Mouse (Mus musculus) ES-E14 (cell line): ENCODE data around the gene Trim69. TPM values are rescaled to one million over a fixed set of nuclear protein-coding genes. Genes with fewer than 3 reads are reported as not detected.
"Not testable (repeated sequence)": the region's sequence is repeated elsewhere in the genome, so short reads cannot be mapped to it uniquely, and the experiment has no call there.

Experiments used
- DNase-seq: peaks from one replicate; pipeline ENCODE4 v3.0.0-alpha.2; 2013; ENCODE audit warnings: low read depth, low spot score
- H3K27ac ChIP-seq: 2 replicates; pipeline ENCODE4 v1.5.1; 2012; ENCODE audit warnings: low read depth, mild to moderate bottlenecking, low read length, moderate library complexity, mixed read lengths; ENCODE audit not compliant: poor library complexity, insufficient read depth, severe bottlenecking
- H3K36me3 ChIP-seq: 2 replicates; pipeline ENCODE4 v1.6.1; 2012; ENCODE audit warnings: mild to moderate bottlenecking, low read length, moderate library complexity, mixed read lengths; ENCODE audit not compliant: control insufficient read depth, poor library complexity, insufficient read depth, severe bottlenecking
- H3K4me1 ChIP-seq, 2 experiments: fragments of 150-350 bp in 1 of 2; sonication (generic) in 1 of 2; 2 replicates each; pipeline ENCODE4 v1.6.1; 2012; ENCODE audit warnings: low read length in 2 of 2, mild to moderate bottlenecking in 1 of 2, mixed read lengths in 1 of 2; ENCODE audit not compliant: control insufficient read depth in 2 of 2, insufficient read depth in 2 of 2, poor library complexity in 1 of 2
- H3K4me3 ChIP-seq, 2 experiments: fragments of 150-350 bp in 1 of 2; sonication (generic) in 1 of 2; 2 replicates each; pipeline ENCODE4 v1.5.1; 2012; ENCODE audit warnings: low read length in 2 of 2, low read depth in 1 of 2, mild to moderate bottlenecking in 1 of 2, mixed read lengths in 1 of 2; ENCODE audit not compliant: insufficient read depth in 1 of 2, poor library complexity in 1 of 2, severe bottlenecking in 1 of 2
- H3K9ac ChIP-seq: 2 replicates; pipeline ENCODE4 v1.6.1; 2012; ENCODE audit warnings: low read depth, mild to moderate bottlenecking, low read length, mixed read lengths; ENCODE audit not compliant: poor library complexity, insufficient read depth, severe bottlenecking
- H3K9me3 ChIP-seq: fragments of 150-350 bp; sonication (generic); 2 replicates; pipeline ENCODE4 v1.6.1; 2012; ENCODE audit warnings: low read depth, mild to moderate bottlenecking, low read length; ENCODE audit not compliant: control insufficient read depth, insufficient read depth
- CHD2 ChIP-seq: IDR thresholded peaks from 2 replicates; pipeline ENCODE4 v1.6.1; 2014; ENCODE audit warnings: mild to moderate bottlenecking, low read depth, low read length, inconsistent platforms
- HCFC1 ChIP-seq: IDR thresholded peaks from 2 replicates; pipeline ENCODE4 v1.6.1; 2012; ENCODE audit warnings: low read length, inconsistent platforms, borderline replicate concordance; ENCODE audit not compliant: insufficient read depth
- MAFK ChIP-seq: IDR thresholded peaks from 2 replicates; pipeline ENCODE4 v1.6.1; 2014; ENCODE audit warnings: mild to moderate bottlenecking, low read depth, low read length, inconsistent platforms; ENCODE audit not compliant: insufficient read depth
- ZC3H11A ChIP-seq: IDR thresholded peaks from 2 replicates; pipeline ENCODE4 v1.6.1; 2012; ENCODE audit warnings: low read depth, mild to moderate bottlenecking, inconsistent platforms, low read length, borderline replicate concordance
- ZNF384 ChIP-seq: IDR thresholded peaks from 2 replicates; pipeline ENCODE4 v1.6.1; 2012; ENCODE audit warnings: low read depth, low read length, inconsistent platforms
- in situ Hi-C, 2 experiments: fragments of 600-800 bp; cut with MboI; formaldehyde crosslinking; loops; one replicate each; pipeline ENCODE4 v1.15.1; 2025; ENCODE audit warnings: low sequenced_read_pairs in 2 of 2, inconsistent platforms in 1 of 2; ENCODE audit not compliant: unreplicated experiment in 2 of 2
- total RNA-seq: library from RNA; depleted of rRNA; stranded (reverse); fragments of 300-350 nt; gene quantifications from 2 replicates; pipeline ENCODE4 v1.2.3, GENCODE M21; 2012

Trim69 gene
- total RNA-seq, 1 experiment, result not detected

GRCm38 (mm10) chr2:122210534-122211228 is 50.2 kb downstream of the Trim69 start:
- in situ Hi-C loops, result no loop called here
- no peak overlapping the region for H3K9ac ChIP-seq
- no peak overlapping the region for H3K4me3 ChIP-seq
- H3K36me3 ChIP-seq, result no peaks in the 10 kb centered on the region
- H3K27ac ChIP-seq, result no peak overlapping the region
- DNase-seq, result no peak
- no peaks in the 10 kb centered on the region for H3K9me3 ChIP-seq
- TF ChIP-seq CHD2, result no peak
- peaks cover 0 to 2% of the 10 kb centered on the region in 2 experiments; a peak in 1 of 4 replicates for H3K4me1 ChIP-seq

- H3K27ac ChIP-seq, H3K9me3 ChIP-seq, H3K36me3 ChIP-seq, H3K4me1 ChIP-seq, in situ Hi-C loops, DNase-seq, H3K4me3 ChIP-seq, H3K9ac ChIP-seq: not testable (repeated sequence)
Observed at GRCm38 (mm10) chr2:122217075-122217474, 56.6 kb downstream of the Trim69 start.

GRCm38 (mm10) chr2:122218234-122218633 is 57.7 kb downstream of the Trim69 start:
- no peak for DNase-seq
- Histone ChIP-seq H3K9me3 (no peaks in the 10 kb centered on the region), H3K9ac (no peak overlapping the region), H3K27ac (no peak overlapping the region), H3K36me3 (no peaks in the 10 kb centered on the region), H3K4me1 (no peaks in the 10 kb centered on the region), H3K4me3 (no peak overlapping the region)
- no peak for TF ChIP-seq ZNF384
- no peak for TF ChIP-seq CHD2
- TF ChIP-seq MAFK, result no peak
- no peak for TF ChIP-seq ZC3H11A
- in situ Hi-C loops, result no loop called here

- no peak overlapping the region for H3K27ac ChIP-seq
- no peak for DNase-seq
- no peak overlapping the region for H3K9ac ChIP-seq
- TF ChIP-seq MAFK (no peak), CHD2 (no peak), ZC3H11A (no peak), ZNF384 (no peak), HCFC1 (no peak)
- no peaks in the 10 kb centered on the region for H3K9me3 ChIP-seq
- in situ Hi-C loops, result no loop called here
- H3K4me3 ChIP-seq, result no peak overlapping the region
- no peaks in the 10 kb centered on the region for H3K4me1 ChIP-seq
- H3K36me3 ChIP-seq, result no peaks in the 10 kb centered on the region
Observed at GRCm38 (mm10) chr2:122221378-122221777, 60.9 kb downstream of the Trim69 start.

GRCm38 (mm10) chr2:122221798-122222197 is 61.3 kb downstream of the Trim69 start:
- Histone ChIP-seq H3K27ac (no peak overlapping the region), H3K4me3 (no peak overlapping the region), H3K36me3 (no peaks in the 10 kb centered on the region), H3K9ac (no peak overlapping the region), H3K4me1 (no peaks in the 10 kb centered on the region), H3K9me3 (no peaks in the 10 kb centered on the region)
- no peak for DNase-seq
- TF ChIP-seq ZC3H11A, result no peak
- no peak for TF ChIP-seq ZNF384
- TF ChIP-seq MAFK, result no peak
- no peak for TF ChIP-seq HCFC1
- TF ChIP-seq CHD2, result no peak
- in situ Hi-C loops, result no loop called here
